Comparison of ENCODE assay signal across 26 mouse cellular contexts in the genomic region with DNA sequence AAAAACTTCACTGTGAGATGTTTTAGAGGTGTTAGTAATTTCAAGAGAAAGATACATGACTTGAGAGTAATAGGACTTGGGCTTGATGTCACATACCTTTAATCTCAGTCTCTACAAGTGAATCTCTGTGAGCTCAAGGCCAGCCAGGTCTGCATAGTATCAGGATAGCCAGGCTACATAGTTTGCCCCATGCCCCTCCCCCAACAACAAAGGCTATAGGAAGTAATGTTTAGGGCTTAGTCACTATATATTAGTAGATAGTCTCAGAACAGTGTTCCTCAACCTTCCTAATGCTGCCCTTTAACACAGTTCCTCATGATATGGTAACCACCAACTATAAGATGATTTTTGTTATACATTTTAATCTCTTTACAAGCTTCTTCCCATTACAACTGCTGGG. TPM values are rescaled to one million over a fixed set of nuclear protein-coding genes. Genes with fewer than 3 reads are reported as not detected.
DNase-seq lines count a peak whose midpoint lies in the region; ATAC-seq and TF ChIP-seq lines count a peak whose summit lies in the region.
"Had no signal": no experiment of that assay in that cellular context is flagged by ENCODE, and none has a peak within 500 bp of the region (broad histone marks: within the 10 kb centered on the region; RNA-seq: fewer than 3 reads in every experiment).

No protein-coding gene starts in this region.

- no peak overlapping the region for H3K4me2 ChIP-seq in heart, postnatal 0 days (ENCODE audit: low read depth, low read length)
- no peak overlapping the region for H3K4me2 ChIP-seq in heart, embryonic 12.5 days
- H3K4me2 ChIP-seq: forebrain, embryonic 13.5 days; hindbrain, embryonic 14.5 days had no signal

- 0 out of 2 replicates have a peak overlapping the region, but pooled peaks have one; percentile 6 for H3K27ac ChIP-seq in heart, postnatal 0 days (ENCODE audit: low read depth)
- H3K27ac ChIP-seq in heart, embryonic 12.5 days (ENCODE audit: poor library complexity, severe bottlenecking), result no peak overlapping the region
- H3K27ac ChIP-seq: forebrain, embryonic 10.5 days; forebrain, embryonic 13.5 days; heart, adult 2 months; heart, embryonic 10.5 days; hindbrain, embryonic 14.5 days; hindbrain, postnatal 0 days had no signal

- no peak overlapping the region for H3K9ac ChIP-seq in heart, postnatal 0 days (replicated peaks; ENCODE audit: low read depth, low read length)
- no peak overlapping the region for H3K9ac ChIP-seq in heart, embryonic 12.5 days
- H3K9ac ChIP-seq: forebrain, embryonic 13.5 days; hindbrain, embryonic 14.5 days had no signal

- TF ChIP-seq EP300 in heart, postnatal 0 days (IDR thresholded peaks at IDR 0.05; ENCODE audit: low read depth), result no peak

- ATAC-seq in heart, postnatal 0 days (ENCODE audit: insufficient read depth, low read depth), result no peak
- no peak for ATAC-seq in heart, embryonic 12.5 days (ENCODE audit: insufficient number of reproducible peaks, low FRiP score)
- ATAC-seq: forebrain, embryonic 13.5 days; forebrain, embryonic 16.5 days; hindbrain, postnatal 0 days; inflammation-experienced regulatory T-cells, adult 6 months had no signal

- H3K27me3 ChIP-seq in heart, postnatal 0 days (ENCODE audit: control insufficient read depth, insufficient read depth, low read length), result no peaks in the 10 kb centered on the region
- no peaks in the 10 kb centered on the region for H3K27me3 ChIP-seq in heart, embryonic 12.5 days (replicated peaks)
- H3K27me3 ChIP-seq: CH12.LX; forebrain, embryonic 13.5 days had no signal

- DNase-seq in heart, postnatal 0 days (ENCODE audit: low spot score), result no peak
- DNase-seq in 416B (ENCODE audit: low read depth), result peak; percentile 40
- peak; percentile 26 for DNase-seq in MEL-GATA-1-ER (ENCODE audit: extremely low read depth, low read depth)
- no peak for DNase-seq in spleen, postnatal 36 days (ENCODE audit: low spot score in 2 of 2)
- DNase-seq in urinary bladder, postnatal 4 days (ENCODE audit: low spot score in 2 of 2), result no peak
- DNase-seq: adrenal gland, adult 2 months; adrenal gland, postnatal 14 days; B cell, adult 2 months; cerebellum, adult 11 months; cerebellum, adult 9-10 months; cerebellum, postnatal 14 days; gastrocnemius, postnatal 10 days; gastrocnemius, postnatal 36 days; heart, adult 2 months; heart, postnatal 10 days; heart, postnatal 4 days; kidney, adult 11 months had no signal

- H3K4me1 ChIP-seq in heart, postnatal 0 days (ENCODE audit: control insufficient read depth, insufficient read depth), result no peaks in the 10 kb centered on the region
- peaks cover 14% of the 10 kb centered on the region for H3K4me1 ChIP-seq in heart, embryonic 12.5 days (replicated peaks)

- no peak overlapping the region for H3K4me3 ChIP-seq in heart, postnatal 0 days (ENCODE audit: low read depth, low read length)
- no peak overlapping the region for H3K4me3 ChIP-seq in heart, embryonic 12.5 days
- H3K4me3 ChIP-seq: forebrain, embryonic 10.5 days; forebrain, embryonic 13.5 days; heart, adult 2 months; heart, embryonic 10.5 days had no signal

- no peak for TF ChIP-seq CTCF in heart, postnatal 0 days (IDR thresholded peaks at IDR 0.05; ENCODE audit: low read depth)

- 0 out of 2 replicates have a peak, but pooled peaks cover 5% of the 10 kb centered on the region for H3K36me3 ChIP-seq in heart, postnatal 0 days (replicated peaks; ENCODE audit: control insufficient read depth, insufficient read depth, low read length)
- H3K36me3 ChIP-seq in heart, embryonic 12.5 days, result peaks cover 13% of the 10 kb centered on the region

- no peaks in the 10 kb centered on the region for H3K9me3 ChIP-seq in heart, postnatal 0 days (replicated peaks; ENCODE audit: control insufficient read depth, low read length)
- H3K9me3 ChIP-seq in heart, embryonic 12.5 days (replicated peaks), result no peaks in the 10 kb centered on the region
- H3K9me3 ChIP-seq: forebrain, embryonic 10.5 days; forebrain, embryonic 13.5 days; heart, embryonic 10.5 days had no signal

RNA-seq across cellular contexts. Expression of a gene that starts 20.1 kb away (rescaled TPM):
- total RNA-seq in heart, postnatal 0 days (2014; rRNA removed; ENCODE audit: low replicate concordance), result 19.5 and 21.2 TPM in 2 replicates
- 125 and 132 TPM in 2 replicates for polyA plus RNA-seq in heart, postnatal 0 days (2015; fragmentation: Nextera tagmentation; extraction: Ambion mirVana)
- polyA plus RNA-seq in heart, embryonic 12.5 days (2016; fragmentation: Nextera tagmentation; extraction: Ambion mirVana), result 142 and 152 TPM in 2 replicates

RNA-seq across cellular contexts. Expression of a gene that starts 20.1 kb away (rescaled TPM):
- 122 and 156 TPM in 2 replicates for total RNA-seq in heart, postnatal 0 days (2014; rRNA removed; ENCODE audit: low replicate concordance)
- polyA plus RNA-seq in heart, postnatal 0 days (2015; fragmentation: Nextera tagmentation; extraction: Ambion mirVana), result 190 and 200 TPM in 2 replicates
- polyA plus RNA-seq in heart, embryonic 12.5 days (2016; fragmentation: Nextera tagmentation; extraction: Ambion mirVana), result 124 and 138 TPM in 2 replicates

Comparison
In these comparisons a context has a peak if more than half of its experiments do, and no peak if none do; other contexts are left out.
1. DNase-seq: peak in 416B (single experiment) and MEL-GATA-1-ER (single experiment); none in heart, postnatal 0 days (single experiment), spleen, postnatal 36 days (0 of 2) and urinary bladder, postnatal 4 days (0 of 2).